Mouse (Mus musculus): ENCODE results near the gene Gm9903. TPM values are rescaled to one million over a fixed set of nuclear protein-coding genes. Genes with fewer than 3 reads are reported as not detected.
A peak's percentile ranks its signal among the peaks of the same experiment; 100 is the strongest.

Gm9903 gene
- polyA plus RNA-seq, 1 experiment from 2014 or later: 0.29 TPM

GRCm38 (mm10) chr5:33609226-33609625, 20.5 kb upstream of the Gm9903 start:
- H3K27ac ChIP-seq (ENCODE audit: low read length): no peak overlapping the region
- H3K4me1 ChIP-seq (ENCODE audit: insufficient read depth, low read length): no peaks in the 10 kb centered on the region
- WGBS: 76% methylated on average over 1 of the region's 1 CpGs
- no peaks in the 10 kb centered on the region for H3K9me3 ChIP-seq (ENCODE audit: low read length)
- no peak overlapping the region for H3K4me3 ChIP-seq (ENCODE audit: low read length)
- no peak for ATAC-seq (ENCODE audit: low FRiP score, low TSS enrichment)
- peaks cover 18% of the 10 kb centered on the region for H3K36me3 ChIP-seq (ENCODE audit: insufficient read depth, low read length)
- H3K9ac ChIP-seq (replicated peaks; ENCODE audit: low read length): no peak overlapping the region
- no peaks in the 10 kb centered on the region for H3K27me3 ChIP-seq (ENCODE audit: insufficient read depth, low read length)
- H3K4me2 ChIP-seq (replicated peaks; ENCODE audit: low read depth, low read length): no peak overlapping the region

GRCm38 (mm10) chr5:33611795-33612194, 17.9 kb upstream of the Gm9903 start:
- H3K4me1 ChIP-seq (ENCODE audit: insufficient read depth, low read length): no peaks in the 10 kb centered on the region
- no peak overlapping the region for H3K4me2 ChIP-seq (replicated peaks; ENCODE audit: low read depth, low read length)
- no peaks in the 10 kb centered on the region for H3K27me3 ChIP-seq (ENCODE audit: insufficient read depth, low read length)
- H3K36me3 ChIP-seq (ENCODE audit: insufficient read depth, low read length): peaks cover 22% of the 10 kb centered on the region
- H3K27ac ChIP-seq (ENCODE audit: low read length): no peak overlapping the region
- no peak overlapping the region for H3K4me3 ChIP-seq (ENCODE audit: low read length)
- ATAC-seq (ENCODE audit: low FRiP score, low TSS enrichment): no peak
- no peaks in the 10 kb centered on the region for H3K9me3 ChIP-seq (ENCODE audit: low read length)
- WGBS: 100% methylated on average over 1 of the region's 1 CpGs
- H3K9ac ChIP-seq (replicated peaks; ENCODE audit: low read length): no peak overlapping the region

- no peaks in the 10 kb centered on the region for H3K9me3 ChIP-seq (ENCODE audit: low read length)
- H3K27ac ChIP-seq (ENCODE audit: low read length): no peak overlapping the region
- no peak overlapping the region for H3K4me3 ChIP-seq (ENCODE audit: low read length)
- no peak overlapping the region for H3K4me2 ChIP-seq (replicated peaks; ENCODE audit: low read depth, low read length)
- H3K36me3 ChIP-seq (ENCODE audit: insufficient read depth, low read length): peaks cover 5% of the 10 kb centered on the region; the same call in 1 of the 2 replicates
- 81% methylated on average over 6 of the region's 6 CpGs for WGBS
- no peak for ATAC-seq (ENCODE audit: low FRiP score, low TSS enrichment)
- H3K9ac ChIP-seq (replicated peaks; ENCODE audit: low read length): no peak overlapping the region
- H3K27me3 ChIP-seq (ENCODE audit: insufficient read depth, low read length): no peaks in the 10 kb centered on the region
- H3K4me1 ChIP-seq (ENCODE audit: insufficient read depth, low read length): no peaks in the 10 kb centered on the region
Observed at GRCm38 (mm10) chr5:33614391-33614790, 15.3 kb upstream of the Gm9903 start.

GRCm38 (mm10) chr5:33622671-33623070, 7.1 kb upstream of the Gm9903 start:
- Histone ChIP-seq H3K9ac (replicated peaks; ENCODE audit: low read length) (no peak overlapping the region), H3K27ac (ENCODE audit: low read length) (no peak overlapping the region), H3K36me3 (ENCODE audit: insufficient read depth, low read length) (no peaks in the 10 kb centered on the region), H3K9me3 (ENCODE audit: low read length) (no peaks in the 10 kb centered on the region), H3K4me3 (ENCODE audit: low read length) (no peak overlapping the region), H3K27me3 (ENCODE audit: insufficient read depth, low read length) (no peaks in the 10 kb centered on the region), H3K4me1 (ENCODE audit: insufficient read depth, low read length) (peaks cover 1% of the 10 kb centered on the region; the same call in 1 of the 2 replicates), H3K4me2 (replicated peaks; ENCODE audit: low read depth, low read length) (no peak overlapping the region)
- no peak for ATAC-seq (ENCODE audit: low FRiP score, low TSS enrichment)
- 86% methylated on average over 2 of the region's 2 CpGs for WGBS

GRCm38 (mm10) chr5:33623766-33624165, 6.0 kb upstream of the Gm9903 start:
- Histone ChIP-seq H3K4me1 (ENCODE audit: insufficient read depth, low read length) (peaks cover 7% of the 10 kb centered on the region), H3K9ac (replicated peaks; ENCODE audit: low read length) (no peak overlapping the region), H3K9me3 (ENCODE audit: low read length) (no peaks in the 10 kb centered on the region), H3K36me3 (ENCODE audit: insufficient read depth, low read length) (no peaks in the 10 kb centered on the region), H3K27me3 (ENCODE audit: insufficient read depth, low read length) (no peaks in the 10 kb centered on the region), H3K27ac (ENCODE audit: low read length) (no peak overlapping the region), H3K4me2 (replicated peaks; ENCODE audit: low read depth, low read length) (no peak overlapping the region), H3K4me3 (ENCODE audit: low read length) (no peak overlapping the region)
- WGBS: 84% methylated on average over 3 of the region's 3 CpGs
- no peak for ATAC-seq (ENCODE audit: low FRiP score, low TSS enrichment)

GRCm38 (mm10) chr5:33627968-33628367, 1.8 kb upstream of the Gm9903 start:
- Histone ChIP-seq H3K36me3 (ENCODE audit: insufficient read depth, low read length) (no peaks in the 10 kb centered on the region), H3K9me3 (ENCODE audit: low read length) (no peaks in the 10 kb centered on the region), H3K4me2 (replicated peaks; ENCODE audit: low read depth, low read length) (peak overlapping the region; percentile 79), H3K9ac (replicated peaks; ENCODE audit: low read length) (peak overlapping the region; percentile 43; the same call in 1 of the 2 replicates), H3K27ac (ENCODE audit: low read length) (no peak overlapping the region), H3K27me3 (ENCODE audit: insufficient read depth, low read length) (no peaks in the 10 kb centered on the region), H3K4me1 (ENCODE audit: insufficient read depth, low read length) (peaks cover 16% of the 10 kb centered on the region), H3K4me3 (ENCODE audit: low read length) (peak overlapping the region; percentile 90)
- 24% methylated on average over 4 of the region's 4 CpGs for WGBS
- no peak for ATAC-seq (ENCODE audit: low FRiP score, low TSS enrichment)

- ATAC-seq (ENCODE audit: low FRiP score, low TSS enrichment): no peak
- peak overlapping the region; percentile 79 for H3K9ac ChIP-seq (replicated peaks; ENCODE audit: low read length)
- H3K27me3 ChIP-seq (ENCODE audit: insufficient read depth, low read length): no peaks in the 10 kb centered on the region
- H3K4me1 ChIP-seq (ENCODE audit: insufficient read depth, low read length): peaks cover 16% of the 10 kb centered on the region
- H3K36me3 ChIP-seq (ENCODE audit: insufficient read depth, low read length): no peaks in the 10 kb centered on the region
- H3K9me3 ChIP-seq (ENCODE audit: low read length): no peaks in the 10 kb centered on the region
- peak overlapping the region; percentile 86 for H3K27ac ChIP-seq (ENCODE audit: low read length)
- H3K4me3 ChIP-seq (ENCODE audit: low read length): peak overlapping the region; percentile 90
- peak overlapping the region; percentile 79 for H3K4me2 ChIP-seq (replicated peaks; ENCODE audit: low read depth, low read length)
- 0% methylated on average over 24 of the region's 24 CpGs for WGBS
Observed at GRCm38 (mm10) chr5:33628820-33629300, 865 bp upstream of the Gm9903 start.

- peak overlapping the region; percentile 71 for H3K27ac ChIP-seq (ENCODE audit: low read length)
- peak overlapping the region; percentile 67 for H3K9ac ChIP-seq (replicated peaks; ENCODE audit: low read length)
- H3K4me3 ChIP-seq (ENCODE audit: low read length): peak overlapping the region; percentile 90
- peak overlapping the region; percentile 63 for H3K4me2 ChIP-seq (replicated peaks; ENCODE audit: low read depth, low read length)
- no peaks in the 10 kb centered on the region for H3K9me3 ChIP-seq (ENCODE audit: low read length)
- WGBS: 2% methylated on average over 9 of the region's 9 CpGs
- H3K27me3 ChIP-seq (ENCODE audit: insufficient read depth, low read length): no peaks in the 10 kb centered on the region
- 0 out of 2 replicates have a peak, but pooled peaks cover 5% of the 10 kb centered on the region for H3K36me3 ChIP-seq (ENCODE audit: insufficient read depth, low read length)
- ATAC-seq (ENCODE audit: low FRiP score, low TSS enrichment): peak; percentile 37
- H3K4me1 ChIP-seq (ENCODE audit: insufficient read depth, low read length): peaks cover 16% of the 10 kb centered on the region
Observed at GRCm38 (mm10) chr5:33630061-33630460, 336 bp downstream of the Gm9903 start.

GRCm38 (mm10) chr5:33630615-33631014, 890 bp downstream of the Gm9903 start:
- peaks cover 16% of the 10 kb centered on the region for H3K4me1 ChIP-seq (ENCODE audit: insufficient read depth, low read length)
- no peaks in the 10 kb centered on the region for H3K9me3 ChIP-seq (ENCODE audit: low read length)
- peak overlapping the region; percentile 67; the same call in 1 of the 2 replicates for H3K9ac ChIP-seq (replicated peaks; ENCODE audit: low read length)
- H3K4me3 ChIP-seq (ENCODE audit: low read length): peak overlapping the region; percentile 90; the same call in 1 of the 2 replicates
- H3K4me2 ChIP-seq (replicated peaks; ENCODE audit: low read depth, low read length): peak overlapping the region; percentile 63; the same call in 1 of the 2 replicates
- no peaks in the 10 kb centered on the region for H3K27me3 ChIP-seq (ENCODE audit: insufficient read depth, low read length)
- ATAC-seq (ENCODE audit: low FRiP score, low TSS enrichment): no peak
- H3K27ac ChIP-seq (ENCODE audit: low read length): 0 out of 2 replicates have a peak overlapping the region, but pooled peaks have one; percentile 12
- 49% methylated on average over 4 of the region's 4 CpGs for WGBS
- H3K36me3 ChIP-seq (ENCODE audit: insufficient read depth, low read length): 0 out of 2 replicates have a peak, but pooled peaks cover 5% of the 10 kb centered on the region

- Histone ChIP-seq H3K9me3 (ENCODE audit: low read length) (no peaks in the 10 kb centered on the region), H3K27ac (ENCODE audit: low read length) (no peak overlapping the region), H3K9ac (replicated peaks; ENCODE audit: low read length) (no peak overlapping the region), H3K4me1 (ENCODE audit: insufficient read depth, low read length) (peaks cover 16% of the 10 kb centered on the region), H3K27me3 (ENCODE audit: insufficient read depth, low read length) (no peaks in the 10 kb centered on the region), H3K4me3 (ENCODE audit: low read length) (no peak overlapping the region), H3K4me2 (replicated peaks; ENCODE audit: low read depth, low read length) (no peak overlapping the region), H3K36me3 (ENCODE audit: insufficient read depth, low read length) (0 out of 2 replicates have a peak, but pooled peaks cover 5% of the 10 kb centered on the region)
- no peak for ATAC-seq (ENCODE audit: low FRiP score, low TSS enrichment)
- WGBS: 92% methylated on average over 1 of the region's 1 CpGs
Observed at GRCm38 (mm10) chr5:33632526-33632925, 2.8 kb downstream of the Gm9903 start.
